Mouse (Mus musculus): ENCODE data around the gene Iqschfp.

DNA sequence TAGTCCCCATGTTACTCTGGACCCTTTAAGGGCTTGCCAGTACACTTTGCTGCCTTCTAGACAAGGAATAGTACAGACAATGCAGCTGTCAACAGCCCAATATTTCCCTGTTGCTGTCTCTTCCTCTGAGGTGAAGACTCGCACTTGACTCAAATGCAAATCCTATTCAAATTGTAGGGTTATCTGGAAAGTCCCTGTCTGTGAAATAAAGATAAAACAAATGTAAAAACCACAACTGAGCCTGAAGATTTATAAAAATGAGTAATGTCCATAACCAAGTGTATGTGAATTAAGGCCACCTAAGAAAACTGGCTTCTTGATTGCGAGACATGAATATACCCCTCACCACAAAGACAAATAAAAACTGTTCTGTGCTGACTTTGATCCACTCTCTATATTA lies 347.9 kb downstream of the Iqschfp start:
- TF ChIP-seq POLR2A (IDR thresholded peaks at IDR 0.05; ENCODE audit: insufficient read depth, low read depth, low read length) (no peak), CTCF (IDR thresholded peaks at IDR 0.05; ENCODE audit: insufficient read depth, low read depth, low read length) (no peak)
